Mouse (Mus musculus) cortical plate, adult 2 months (tissue): ENCODE measurements around the gene Ncapd2.
"Not testable (repeated sequence)": the region's sequence is repeated elsewhere in the genome, so short reads cannot be mapped to it uniquely, and the experiment has no call there.

ENCODE experiments used
- CTCF ChIP-seq: fragments of 200-500 bp; IDR thresholded peaks from 2 replicates; pipeline ENCODE4 v1.5.1; 2011; ENCODE audit warnings: mild to moderate bottlenecking, control low read depth, low read length; ENCODE audit not compliant: insufficient read depth; ENCODE audit errors: extremely low read depth
- POLR2A ChIP-seq: fragments of 200-500 bp; IDR thresholded peaks from 2 replicates; pipeline ENCODE4 v1.6.1; 2011; ENCODE audit warnings: mild to moderate bottlenecking, low read length, control low read depth; ENCODE audit not compliant: insufficient read depth; ENCODE audit errors: extremely low read depth

GRCm38 (mm10) chr6:125162615-125163305 is 28.7 kb downstream of the Ncapd2 start:
- TF ChIP-seq CTCF, POLR2A: not testable (repeated sequence)
